Mouse (Mus musculus): ENCODE data around the gene Chsy1.
"Not testable (repeated sequence)": the region's sequence is repeated elsewhere in the genome, so short reads cannot be mapped to it uniquely, and the experiment has no call there.

The Chsy1 gene

DNA sequence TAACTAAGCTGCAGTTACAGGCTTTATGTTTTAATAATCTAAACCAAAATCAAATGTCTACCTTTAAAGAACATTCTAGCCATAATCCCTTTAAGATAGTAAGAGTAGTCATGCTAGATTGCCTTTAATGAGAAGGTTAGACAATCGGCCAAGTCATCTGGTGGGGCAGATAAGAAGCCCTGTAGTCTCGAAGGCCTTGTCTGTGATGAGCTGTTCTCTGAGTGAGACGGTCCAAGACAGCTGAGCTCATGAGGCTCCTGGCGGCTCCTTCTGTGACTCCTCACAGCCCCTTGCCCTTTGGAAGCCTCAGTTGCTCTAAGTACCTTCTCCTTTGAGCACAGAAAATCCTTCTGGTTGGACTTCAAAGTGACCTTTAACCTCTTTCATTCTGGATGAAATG is 67.6 kb downstream of the Chsy1 start:
- DNase-seq (ENCODE audit: low spot score), result no peak

- DNase-seq (ENCODE audit: low spot score), result no peak
Measured at GRCm38 (mm10) chr7:66178101-66178500, 68.8 kb downstream of the Chsy1 start.

DNA sequence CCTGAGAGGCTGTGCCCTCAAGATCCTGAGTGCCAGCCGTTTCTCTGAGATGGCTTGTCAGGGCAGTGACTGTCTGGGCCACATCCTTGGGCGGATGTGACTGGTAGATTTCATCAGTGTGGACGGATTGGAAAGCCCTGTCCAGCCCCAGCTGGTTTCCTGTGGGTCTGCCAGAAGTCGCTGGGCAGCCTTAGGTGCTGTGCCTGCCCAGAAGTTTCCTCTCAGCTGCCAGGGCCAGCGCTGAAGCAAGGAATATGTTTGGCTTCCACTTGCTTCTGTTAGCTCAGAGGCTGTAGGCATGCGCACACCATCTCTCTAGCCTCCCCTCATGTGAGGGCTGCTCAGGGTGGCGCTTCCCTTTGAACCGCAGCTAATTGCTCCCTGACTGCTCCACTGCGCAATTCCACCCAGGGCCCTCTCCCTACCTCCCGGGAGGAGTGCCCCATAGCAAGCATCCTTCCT is 69.8 kb downstream of the Chsy1 start:
- DNase-seq (ENCODE audit: low spot score), result peak; percentile 56

- DNase-seq (ENCODE audit: low spot score), result no peak
Measured at GRCm38 (mm10) chr7:66179711-66180110, 70.4 kb downstream of the Chsy1 start.

DNA sequence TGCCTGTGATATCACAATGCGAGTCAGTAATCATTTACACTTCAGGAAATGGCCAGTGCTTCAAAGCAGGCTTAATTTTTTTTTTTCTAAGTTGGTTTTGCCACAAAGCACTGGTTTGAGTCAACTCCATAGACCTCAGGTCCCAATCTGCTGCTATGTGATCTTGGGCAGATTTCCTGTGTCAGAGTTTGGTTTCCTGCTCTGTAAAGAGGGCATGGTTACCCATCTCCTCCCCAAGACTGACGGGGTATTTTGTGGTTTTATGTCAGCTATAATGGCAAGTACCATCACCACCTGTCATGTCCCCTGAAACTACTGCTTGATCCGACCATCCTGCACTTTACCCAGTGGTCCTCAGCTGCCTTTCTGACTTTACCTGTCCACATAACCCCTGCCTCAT is 70.9 kb downstream of the Chsy1 start:
- DNase-seq (ENCODE audit: low spot score), result no peak

GRCm38 (mm10) chr7:66180711-66181365 is 71.5 kb downstream of the Chsy1 start:
- DNase-seq (ENCODE audit: low spot score), result no peak

DNA sequence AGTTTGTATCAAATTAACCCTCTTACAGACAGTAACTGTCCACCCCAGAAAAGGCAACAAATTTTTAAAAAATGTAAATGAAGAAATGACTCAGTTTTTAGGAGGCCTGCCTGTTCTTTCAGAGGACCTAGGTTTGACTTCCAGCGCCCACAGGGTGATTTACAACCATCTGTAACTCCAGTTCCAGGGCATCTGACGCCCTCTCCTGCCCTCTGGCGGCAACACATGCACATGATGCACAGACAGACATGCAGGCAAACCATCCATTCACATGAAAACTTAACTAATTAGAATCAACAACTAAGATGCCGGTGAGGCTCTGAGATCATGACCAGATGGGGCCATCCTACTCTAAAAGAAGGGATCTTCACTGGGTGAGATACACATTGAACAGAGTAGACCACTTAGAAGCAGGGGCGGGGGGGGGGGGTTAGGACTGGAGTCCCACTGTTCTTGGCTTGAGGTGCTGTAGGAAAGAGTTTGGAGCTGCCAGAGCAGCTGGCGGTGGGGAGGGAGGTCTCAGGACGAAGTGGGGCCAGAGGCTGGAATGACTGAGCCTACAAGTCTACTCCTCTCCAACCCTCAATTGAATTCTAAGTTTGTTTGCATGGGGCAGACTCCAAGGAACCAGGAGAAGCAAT is 72.9 kb downstream of the Chsy1 start:
- DNase-seq (ENCODE audit: low spot score), result peak; percentile 22

DNA sequence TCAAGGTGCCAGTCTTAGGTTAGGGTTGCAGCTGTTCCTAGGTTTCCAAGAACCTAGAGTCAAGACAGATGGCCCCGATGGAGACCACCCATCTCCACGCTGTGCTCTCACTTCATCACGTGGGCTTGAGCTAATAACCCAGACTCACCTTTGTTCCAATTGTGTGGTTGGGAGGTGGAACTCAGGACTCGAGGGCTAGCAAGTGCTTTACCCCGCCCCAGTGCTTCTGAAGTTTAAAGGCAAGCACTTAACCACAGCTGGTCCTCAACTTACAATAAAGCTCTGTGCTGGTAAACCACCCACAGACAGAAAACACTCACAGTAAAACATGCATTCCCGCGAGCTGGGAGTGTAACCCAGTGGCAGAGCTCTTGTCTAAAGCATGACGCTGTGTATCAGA is 74.1 kb downstream of the Chsy1 start:
- no peak for DNase-seq (ENCODE audit: low spot score)

- no peak for DNase-seq (ENCODE audit: low spot score)
Measured at GRCm38 (mm10) chr7:66184026-66184425, 74.7 kb downstream of the Chsy1 start.

DNA sequence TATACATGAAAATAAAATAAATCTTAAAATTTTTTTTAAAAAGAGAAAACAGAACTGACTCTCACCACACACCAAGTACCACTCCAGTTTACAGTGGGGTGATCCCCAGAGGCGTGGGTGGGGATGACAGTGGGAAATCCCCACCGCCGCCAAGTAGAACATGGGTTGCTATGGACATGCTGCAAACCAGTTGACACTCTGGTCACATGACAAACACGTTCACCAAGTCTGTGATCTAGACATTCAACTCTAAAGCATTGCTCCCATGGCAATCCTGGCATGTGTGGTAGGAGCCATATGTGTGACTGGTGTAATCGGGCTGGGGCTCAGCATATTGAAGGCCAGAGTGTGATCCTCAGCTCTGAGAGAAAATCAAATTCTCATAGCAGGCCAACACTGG is 76.1 kb downstream of the Chsy1 start:
- DNase-seq (ENCODE audit: low spot score), result no peak

DNA sequence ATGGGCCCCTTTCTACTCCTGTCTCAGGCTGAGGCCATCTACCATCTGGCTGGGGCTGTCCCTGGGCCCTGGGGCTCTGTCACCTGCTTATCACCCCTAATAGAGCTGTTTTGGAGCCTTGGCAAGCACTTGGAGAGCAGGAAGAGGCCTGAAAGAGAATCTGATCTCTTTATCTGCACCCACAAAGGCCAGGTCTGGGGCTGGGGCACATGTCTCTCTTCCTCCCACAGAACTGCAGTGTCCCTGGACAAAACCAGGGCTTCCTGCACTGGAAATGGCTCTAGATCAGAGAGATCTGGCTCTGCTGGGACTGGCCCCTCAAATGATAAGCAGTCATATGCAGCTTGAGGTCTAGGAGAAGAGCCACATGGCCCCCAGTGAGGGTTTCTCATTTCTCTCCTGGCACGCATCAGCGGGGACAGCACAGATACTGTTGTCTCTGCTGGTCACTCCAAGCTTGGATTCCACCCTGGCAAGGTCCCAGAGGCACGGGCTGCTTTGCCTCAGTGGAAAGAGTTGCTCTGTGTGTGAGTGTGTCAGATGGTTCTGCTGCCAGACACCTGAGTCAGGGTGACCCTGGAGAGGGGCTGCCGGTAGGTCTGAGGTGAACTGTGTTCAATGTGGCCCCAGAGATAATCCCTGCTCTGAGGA is 78.4 kb downstream of the Chsy1 start:
- DNase-seq (ENCODE audit: low spot score), result peak; percentile 76

DNA sequence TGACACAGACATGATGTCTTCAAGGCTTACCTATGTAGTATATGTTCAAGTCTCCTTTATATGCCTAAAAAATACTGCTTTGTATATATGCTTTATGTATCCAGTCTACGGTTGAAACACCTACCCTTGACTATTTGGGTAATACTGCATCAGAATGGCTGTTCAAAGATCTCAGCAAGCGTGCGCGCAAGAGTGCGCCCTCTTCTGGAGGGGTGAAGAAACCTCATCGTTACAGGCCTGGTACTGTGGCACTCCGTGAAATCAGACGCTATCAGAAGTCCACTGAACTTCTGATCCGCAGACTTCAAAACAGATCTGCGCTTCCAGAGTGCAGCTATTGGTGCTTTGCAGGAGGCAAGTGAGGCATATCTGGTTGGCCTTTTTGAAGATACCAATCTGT is 81.1 kb downstream of the Chsy1 start:
- DNase-seq (ENCODE audit: low spot score), result not testable (repeated sequence)

DNA sequence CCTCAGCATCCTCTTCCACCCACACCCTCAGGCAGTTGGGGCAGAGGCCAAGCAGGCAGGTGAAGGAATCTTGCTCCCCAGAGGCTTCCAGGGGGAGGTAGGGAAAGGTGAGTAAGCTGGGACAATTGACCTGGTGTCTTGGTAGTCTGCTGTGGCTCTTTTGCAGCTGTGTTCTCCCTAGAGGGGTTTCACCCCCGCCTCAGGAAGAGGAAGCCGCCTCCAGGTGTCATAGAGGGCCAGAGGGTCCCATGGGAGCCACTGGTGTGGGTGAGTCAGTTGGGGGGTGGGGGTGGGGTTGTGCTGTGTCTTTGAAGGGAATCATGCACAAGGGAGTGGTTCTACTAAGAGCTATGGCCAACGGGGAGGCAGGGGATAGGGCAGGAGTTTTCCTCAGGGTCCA is 85.2 kb downstream of the Chsy1 start:
- DNase-seq (ENCODE audit: low spot score), result no peak

GRCm38 (mm10) chr7:66195881-66196280 is 86.6 kb downstream of the Chsy1 start:
- no peak for DNase-seq (ENCODE audit: low spot score)

GRCm38 (mm10) chr7:66196609-66197445 is 87.5 kb downstream of the Chsy1 start:
- DNase-seq (ENCODE audit: low spot score), result no peak

DNA sequence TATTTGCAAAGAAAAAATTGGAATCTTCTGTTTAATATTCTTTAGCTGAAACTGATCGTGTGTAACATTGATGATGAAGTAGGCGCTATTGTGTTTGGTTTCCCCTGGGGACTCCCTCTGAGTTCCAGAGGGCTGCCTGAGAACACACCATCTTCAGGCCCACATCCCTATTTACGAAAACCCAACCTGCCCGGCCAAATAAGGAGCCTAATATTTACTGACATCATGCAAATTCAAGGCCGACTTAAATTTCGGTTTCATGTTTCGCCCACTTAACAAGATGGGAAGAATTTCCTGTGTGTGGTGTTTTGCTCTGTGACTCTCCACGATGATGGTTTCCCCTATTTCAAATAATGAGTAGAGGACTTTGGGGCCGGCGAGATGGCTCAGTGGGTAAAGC is 89.1 kb downstream of the Chsy1 start:
- DNase-seq (ENCODE audit: low spot score), result no peak

DNA sequence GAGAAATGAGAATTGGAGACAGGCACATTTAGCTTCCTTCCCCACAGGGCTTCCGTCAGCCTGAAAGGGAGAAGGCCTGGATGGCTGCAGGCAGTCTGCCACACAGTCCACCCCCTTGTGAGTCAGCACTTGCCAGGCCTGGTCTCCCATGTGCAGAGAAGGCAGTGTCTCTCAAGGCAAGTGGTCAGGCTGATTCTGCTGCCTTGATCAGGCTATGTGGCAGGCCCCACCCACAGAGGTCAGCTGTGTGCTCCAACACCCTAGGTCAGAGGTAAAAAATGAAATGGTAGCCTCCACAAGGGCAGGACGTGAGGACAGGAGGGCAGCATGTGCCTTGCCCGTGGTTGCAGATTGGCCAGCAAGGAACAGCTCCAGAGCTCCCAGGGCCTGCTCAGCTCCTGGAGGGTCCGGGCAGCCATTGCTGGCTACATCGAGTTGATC is 90.1 kb downstream of the Chsy1 start:
- DNase-seq (ENCODE audit: low spot score), result peak; percentile 71

DNA sequence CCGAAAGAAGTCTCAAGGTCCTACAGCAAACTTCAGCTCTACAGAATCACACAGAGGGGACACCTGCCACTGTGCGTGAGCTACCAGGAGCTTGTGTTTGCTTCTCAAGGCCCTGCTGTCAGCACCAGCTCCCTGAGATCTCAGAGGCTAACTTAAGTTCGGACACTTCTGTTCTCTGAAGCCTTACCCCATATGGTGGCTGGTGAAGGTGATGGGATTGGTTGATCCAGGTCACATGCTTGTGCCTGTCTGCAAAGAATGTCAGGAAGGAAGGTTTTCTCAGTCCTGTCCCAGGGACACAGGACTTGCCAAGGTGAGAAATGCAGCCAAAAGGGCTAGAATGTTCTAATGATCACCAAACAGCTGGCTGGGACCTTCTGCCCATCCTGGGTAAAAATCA is 91.1 kb downstream of the Chsy1 start:
- no peak for DNase-seq (ENCODE audit: low spot score)

GRCm38 (mm10) chr7:66200791-66201450 is 91.6 kb downstream of the Chsy1 start:
- no peak for DNase-seq (ENCODE audit: low spot score)

- no peak for DNase-seq (ENCODE audit: low spot score)
Measured at GRCm38 (mm10) chr7:66201657-66202056, 92.3 kb downstream of the Chsy1 start.

GRCm38 (mm10) chr7:66209920-66210319 is 100.6 kb downstream of the Chsy1 start:
- no peak for DNase-seq (ENCODE audit: low spot score)

DNA sequence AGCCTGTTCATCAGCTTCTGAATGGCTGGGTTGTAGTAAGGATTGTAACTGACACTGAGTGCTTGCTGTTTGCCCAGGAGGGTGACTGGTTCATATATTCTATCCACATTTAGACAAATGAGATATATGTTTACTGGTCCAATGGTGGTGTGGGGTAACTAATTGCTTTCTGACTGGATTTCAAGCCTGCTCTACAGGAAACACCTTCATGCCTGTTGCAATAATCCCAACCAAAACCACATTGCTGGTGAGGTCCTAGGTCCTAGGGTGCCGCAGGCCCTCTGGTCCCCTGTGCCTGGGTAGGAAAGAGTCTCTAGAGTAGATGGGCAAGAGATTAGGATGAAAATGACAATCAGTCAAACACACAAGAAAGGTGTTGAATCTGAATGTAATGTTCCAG is 103.6 kb downstream of the Chsy1 start:
- no peak for DNase-seq (ENCODE audit: low spot score)

Data from MN1 (cell line).